Mouse (Mus musculus) NIH3T3 (cell line): ENCODE results near the gene Grm5.
A peak's percentile ranks its signal among the peaks of the same experiment; 100 is the strongest.

Experiments
- DNase-seq: peaks from one replicate; pipeline ENCODE4 v3.0.0-alpha.2; 2012; ENCODE audit warnings: low read depth

Grm5 gene

GRCm38 (mm10) chr7:87925956-87926355 lies 342.0 kb downstream of the Grm5 start:
- no peak for DNase-seq

DNA sequence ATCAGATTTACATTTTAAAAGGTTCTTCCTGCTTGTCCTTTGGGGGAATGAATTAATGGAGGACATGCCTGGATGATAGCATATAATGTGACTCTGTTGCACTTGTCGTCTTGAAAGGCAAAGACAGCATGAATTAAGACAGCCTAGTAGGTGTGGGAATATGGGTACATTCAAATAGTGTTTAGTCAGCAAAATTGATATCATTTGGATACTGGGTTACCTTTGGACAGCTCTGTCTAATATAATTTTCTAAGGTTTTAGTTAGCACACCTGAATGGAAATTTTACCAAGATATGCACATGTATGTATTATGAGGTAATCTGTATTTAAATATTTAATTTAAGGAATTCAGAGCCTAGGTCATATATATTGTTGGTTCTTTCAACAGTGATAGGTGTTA lies 353.4 kb downstream of the Grm5 start:
- no peak for DNase-seq

DNA sequence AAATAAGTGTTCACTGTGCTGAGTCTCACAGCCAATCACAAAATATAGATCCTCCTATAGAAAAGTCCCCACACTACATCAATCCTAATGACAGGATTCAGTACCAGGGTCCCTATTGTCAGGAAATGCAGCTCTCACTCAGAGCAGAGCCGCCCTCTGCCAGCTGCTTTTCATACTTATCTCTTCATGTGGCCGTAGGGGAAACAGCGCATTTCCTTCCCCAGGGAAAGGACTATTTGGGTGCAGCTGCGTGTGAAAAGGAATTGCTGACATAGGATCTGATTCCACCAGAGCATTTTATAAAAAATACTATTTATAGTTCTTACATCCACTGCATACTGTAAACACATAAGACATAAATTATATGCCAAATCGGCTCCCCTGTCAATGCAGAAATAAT lies 354.3 kb downstream of the Grm5 start:
- DNase-seq = no peak

- DNase-seq = no peak
Observed at GRCm38 (mm10) chr7:87950205-87950604, 366.2 kb downstream of the Grm5 start.

- no peak for DNase-seq
Observed at GRCm38 (mm10) chr7:87973216-87973615, 389.2 kb downstream of the Grm5 start.

DNA sequence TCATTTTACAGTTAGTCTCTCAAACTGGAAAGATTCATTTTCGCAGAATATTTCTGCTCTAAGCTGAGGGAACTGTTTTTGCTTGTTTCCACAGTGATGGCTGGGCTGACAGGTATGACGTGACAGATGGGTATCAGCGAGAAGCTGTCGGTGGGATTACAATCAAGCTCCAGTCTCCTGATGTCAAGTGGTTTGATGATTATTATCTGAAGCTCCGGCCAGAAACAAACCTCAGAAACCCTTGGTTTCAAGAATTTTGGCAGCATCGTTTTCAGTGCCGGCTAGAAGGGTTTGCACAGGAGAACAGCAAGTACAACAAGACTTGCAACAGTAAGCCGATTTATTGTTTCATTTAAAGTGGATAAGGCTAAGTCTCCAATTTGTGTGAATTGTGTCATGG lies 391.1 kb downstream of the Grm5 start:
- no peak for DNase-seq

DNA sequence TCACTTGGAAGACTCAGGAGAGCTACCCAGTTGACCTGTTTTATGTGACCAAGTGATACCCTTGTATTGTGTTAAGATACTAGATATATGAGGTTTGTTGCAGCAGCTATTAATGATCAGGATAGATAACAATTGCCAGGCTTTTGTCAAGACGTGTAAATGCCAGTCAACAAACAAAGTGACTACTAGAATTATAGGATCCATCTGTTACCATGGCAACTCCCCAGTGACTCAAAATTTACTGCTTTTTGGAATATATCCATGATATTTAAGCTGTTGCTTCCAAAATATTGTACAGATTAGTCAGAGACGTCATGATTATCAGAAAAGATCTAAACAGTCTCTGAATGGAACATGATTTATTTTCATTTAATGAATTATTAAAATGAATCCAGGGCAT lies 399.5 kb downstream of the Grm5 start:
- no peak for DNase-seq

- no peak for DNase-seq
Observed at GRCm38 (mm10) chr7:88014451-88014850, 430.5 kb downstream of the Grm5 start.

DNA sequence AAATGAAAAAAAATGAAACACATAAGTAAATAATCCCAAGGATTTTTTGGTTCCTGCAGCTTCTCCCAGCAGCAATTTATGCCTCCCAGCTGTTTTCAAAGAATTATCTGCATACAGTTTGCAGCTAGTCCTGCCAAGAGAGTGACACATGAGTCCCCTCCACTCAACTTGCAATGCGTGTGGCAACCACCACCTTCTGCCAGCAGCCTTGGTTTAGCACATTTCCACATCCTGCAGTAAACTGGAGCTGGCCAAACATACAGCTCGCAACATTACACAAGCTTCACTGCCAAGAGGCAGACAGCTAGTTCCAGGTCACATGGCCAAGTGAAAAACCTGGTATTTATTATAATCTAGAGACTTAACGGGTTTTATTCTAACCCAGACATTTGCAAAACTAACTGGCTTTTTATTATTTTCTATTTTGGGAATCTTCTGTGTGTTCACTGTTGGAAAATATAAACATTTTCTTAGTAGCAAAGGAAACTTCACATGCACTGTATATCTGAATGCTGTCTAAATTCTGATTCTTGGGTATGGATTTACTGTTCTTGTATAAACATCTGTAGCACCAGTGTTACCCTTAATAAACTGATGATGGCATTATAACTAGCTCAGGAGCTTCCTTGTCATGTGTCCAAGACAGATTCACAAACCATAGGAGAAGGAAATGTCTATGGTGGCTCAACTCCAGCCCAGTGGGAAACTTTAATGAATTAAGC lies 443.6 kb downstream of the Grm5 start:
- peak; percentile 3 for DNase-seq

- no peak for DNase-seq
Observed at GRCm38 (mm10) chr7:88047366-88047765, 463.4 kb downstream of the Grm5 start.

- DNase-seq = no peak
Observed at GRCm38 (mm10) chr7:88054224-88054938, 470.4 kb downstream of the Grm5 start.

DNA sequence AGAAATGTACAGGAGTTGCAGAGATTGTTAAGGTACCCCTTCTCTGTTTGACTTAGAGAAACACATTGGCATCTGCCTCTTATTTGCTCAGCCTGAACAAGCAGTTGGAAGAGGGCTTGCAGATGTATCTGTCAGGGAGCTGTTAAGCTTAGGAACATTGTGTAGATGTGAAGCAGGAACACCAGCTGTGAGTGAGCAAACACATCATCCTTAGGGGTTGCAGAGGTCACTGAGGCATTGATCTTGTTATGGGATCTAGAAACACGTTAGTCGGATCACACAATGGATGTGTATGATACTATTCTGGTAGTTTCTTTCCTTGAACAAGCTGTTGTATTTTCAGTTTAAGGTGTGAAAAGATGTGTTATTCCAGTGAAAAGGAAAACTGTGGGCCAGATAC lies 472.5 kb downstream of the Grm5 start:
- no peak for DNase-seq

- no peak for DNase-seq
Observed at GRCm38 (mm10) chr7:88091115-88091514, 507.1 kb downstream of the Grm5 start.

DNA sequence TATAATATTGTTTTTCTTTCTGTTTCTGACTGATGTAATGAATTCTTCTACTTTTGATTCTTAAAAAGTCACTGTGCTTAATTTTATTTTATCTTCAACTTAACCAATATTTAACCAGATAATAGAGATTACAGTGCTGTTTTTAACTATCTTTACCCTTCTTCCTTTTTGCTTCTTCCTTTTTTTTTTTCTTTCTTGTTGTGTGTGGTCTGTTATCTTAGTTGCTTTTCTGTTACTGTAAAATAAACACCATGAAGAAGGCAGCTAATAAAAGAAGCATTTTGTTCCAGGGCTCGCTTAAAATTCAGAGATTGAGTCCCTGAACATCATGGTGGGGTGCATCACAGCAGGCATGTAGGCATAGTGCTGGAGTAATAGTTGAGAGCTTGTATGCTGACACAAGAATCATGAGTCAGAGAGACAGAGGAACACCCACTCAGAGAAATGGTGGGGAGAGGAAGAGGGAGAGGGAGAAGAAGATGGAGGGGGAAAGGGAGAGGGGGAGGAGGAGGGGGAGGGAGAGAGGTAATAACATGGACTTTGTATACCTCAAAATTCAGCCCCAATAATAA lies 512.7 kb downstream of the Grm5 start:
- DNase-seq = no peak

DNA sequence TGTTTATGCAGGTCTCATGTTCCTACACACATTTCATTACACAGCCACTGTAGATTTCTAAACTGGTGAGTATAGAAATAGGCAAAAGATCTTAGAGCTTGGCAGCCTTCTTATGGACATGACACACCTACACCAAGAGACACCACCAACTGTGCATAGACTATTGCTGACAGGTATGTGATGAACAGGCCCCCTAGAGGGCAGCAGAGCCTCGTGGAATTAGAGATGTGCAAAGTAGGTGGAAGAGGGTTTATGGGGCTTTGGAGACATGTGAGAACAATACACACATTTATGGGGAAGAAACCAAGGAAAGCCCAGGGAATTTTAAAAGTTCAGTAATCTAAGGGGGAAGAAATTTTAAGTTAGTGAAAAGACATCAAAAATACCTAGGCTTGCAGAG lies 513.7 kb downstream of the Grm5 start:
- DNase-seq = peak; percentile 13

- DNase-seq = no peak
Observed at GRCm38 (mm10) chr7:88116724-88117409, 532.9 kb downstream of the Grm5 start.

DNA sequence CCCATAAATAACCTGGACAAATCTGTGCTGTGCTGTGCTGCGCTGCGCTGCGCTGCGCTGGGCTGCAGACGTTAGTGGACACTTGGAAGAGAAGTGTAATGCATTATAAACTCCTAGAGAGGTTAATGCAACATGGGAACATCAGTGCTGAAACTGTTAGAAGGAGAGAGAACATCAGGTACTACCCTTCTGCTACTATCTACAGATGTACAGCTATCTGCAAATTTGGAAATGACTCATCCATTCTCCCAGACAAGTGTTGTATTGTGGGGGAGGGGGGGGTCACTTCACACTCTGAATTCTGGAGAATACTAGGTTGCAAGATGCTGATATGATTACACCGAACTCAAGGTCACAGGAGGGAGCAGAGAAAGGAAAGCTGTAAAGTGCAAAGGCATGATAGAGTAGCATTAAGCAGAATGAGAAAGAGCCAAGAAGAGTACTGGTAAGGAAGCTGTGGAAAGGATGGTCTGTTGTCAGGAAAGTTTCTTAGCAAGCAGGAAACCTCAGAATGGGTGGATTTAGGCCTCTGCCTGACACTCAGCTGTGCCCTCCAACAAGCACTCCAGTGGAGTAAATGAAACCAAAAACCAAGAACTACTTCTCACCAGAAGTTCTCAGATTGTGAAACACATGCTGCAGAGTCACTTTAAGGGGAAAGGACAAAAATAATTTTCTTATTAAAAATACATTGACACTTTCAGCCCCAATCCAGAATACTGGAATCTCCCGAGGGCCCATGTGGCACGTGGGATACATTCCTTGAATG lies 544.3 kb downstream of the Grm5 start:
- no peak for DNase-seq

- DNase-seq = no peak
Observed at GRCm38 (mm10) chr7:88129536-88130487, 545.8 kb downstream of the Grm5 start.

DNA sequence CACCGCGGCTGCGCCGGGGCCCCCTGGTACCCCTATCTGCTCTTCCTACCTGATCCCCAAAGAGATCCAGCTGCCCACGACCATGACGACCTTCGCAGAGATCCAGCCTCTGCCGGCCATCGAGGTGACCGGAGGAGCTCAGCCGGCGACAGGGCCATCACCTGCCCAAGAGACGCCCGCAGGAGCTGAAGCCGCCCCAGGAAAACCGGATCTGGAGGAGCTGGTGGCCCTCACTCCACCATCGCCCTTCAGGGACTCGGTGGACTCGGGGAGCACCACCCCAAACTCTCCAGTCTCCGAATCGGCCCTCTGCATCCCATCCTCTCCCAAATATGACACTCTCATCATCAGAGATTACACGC lies 546.5 kb downstream of the Grm5 start:
- DNase-seq = no peak

- DNase-seq = no peak
Observed at GRCm38 (mm10) chr7:88159542-88160241, 575.7 kb downstream of the Grm5 start.
